Mouse (Mus musculus) liver, embryonic 15.5 days (tissue): ENCODE measurements around the gene Polr2h. TPM values are rescaled to one million over a fixed set of nuclear protein-coding genes. Genes with fewer than 3 reads are reported as not detected.

Source experiments
- polyA plus RNA-seq: library from polyadenylated mRNA; unstranded; fragments of >200 nt; fragmentation: Nextera tagmentation; extraction: Ambion mirVana; gene quantifications from 2 replicates; pipeline ENCODE4 v1.2.1, GENCODE M21; 2015

The Polr2h gene
- polyA plus RNA-seq, 1 experiment from 2014 or later = 39.3 TPM

Other genes starting within 250 kb of the Polr2h start
- gene Eif2b5, start 218.8 kb upstream of the Polr2h start, polyA plus RNA-seq = 44.1 and 48.7 TPM in 2 replicates
- gene Dvl3, start 200.7 kb upstream of the Polr2h start, polyA plus RNA-seq = 3.8 and 4.8 TPM in 2 replicates
- gene Ap2m1, start 182.2 kb upstream of the Polr2h start, polyA plus RNA-seq = 386 and 395 TPM in 2 replicates
- 24.6 and 28.4 TPM in 2 replicates for gene Abcf3, start 169.1 kb upstream of the Polr2h start, polyA plus RNA-seq
- gene Vwa5b2, start 128.2 kb upstream of the Polr2h start, polyA plus RNA-seq = 0.21 and 0.33 TPM in 2 replicates
- gene Eef1akmt4, start 106.1 kb upstream of the Polr2h start, polyA plus RNA-seq = 16.0 and 16.2 TPM in 2 replicates
- 0.08 TPM in 1 of 2 replicates, not detected in the other for gene Gm49333, start 106.1 kb upstream of the Polr2h start, polyA plus RNA-seq
- 20.7 and 22.9 TPM in 2 replicates for gene Alg3, start 105.9 kb upstream of the Polr2h start, polyA plus RNA-seq
- 0.10 and 0.12 TPM in 2 replicates for gene Camk2n2, start 96.4 kb upstream of the Polr2h start, polyA plus RNA-seq
- 0.10 TPM in 1 of 2 replicates, not detected in the other for gene Ece2, start 87.8 kb upstream of the Polr2h start, polyA plus RNA-seq
- 164 and 171 TPM in 2 replicates for gene Psmd2, start 66.0 kb upstream of the Polr2h start, polyA plus RNA-seq
- gene Eif4g1, start 49.4 kb upstream of the Polr2h start, polyA plus RNA-seq = 86.2 and 98.5 TPM in 2 replicates
- 1.3 and 1.8 TPM in 2 replicates for gene Fam131a, start 24.4 kb upstream of the Polr2h start, polyA plus RNA-seq
- gene Clcn2, start 81 bp downstream of the Polr2h start, polyA plus RNA-seq = 9.5 and 13.7 TPM in 2 replicates
- 0.37 and 0.47 TPM in 2 replicates for gene Chrd, start 15.5 kb downstream of the Polr2h start, polyA plus RNA-seq
- 5.0 and 5.6 TPM in 2 replicates for gene Thpo, start 16.8 kb downstream of the Polr2h start, polyA plus RNA-seq